Mouse (Mus musculus) embryo, embryonic 10.5 days (tissue): Measurements from ENCODE around the gene Lmna.
A peak's percentile ranks its signal among the peaks of the same experiment; 100 is the strongest.

Experiments
- DNase-seq: peaks from one replicate; pipeline ENCODE4 v3.0.0-alpha.2; 2015; ENCODE audit warnings: low spot score

Lmna gene

GRCm38 (mm10) chr3:88509692-88510420, at the start of gene Lmna:
TSS of gene Lmna (minus strand) at chr3:88509956.
- peak; percentile 94 for DNase-seq

- no peak for DNase-seq
Observed at GRCm38 (mm10) chr3:88556616-88557015, 46.9 kb upstream of the Lmna start.

GRCm38 (mm10) chr3:88555731-88556130, 46.0 kb upstream of the Lmna start:
- no peak for DNase-seq

GRCm38 (mm10) chr3:88555069-88555605, 45.4 kb upstream of the Lmna start:
- DNase-seq: no peak

- DNase-seq: peak; percentile 72
Observed at GRCm38 (mm10) chr3:88553880-88554586, 44.3 kb upstream of the Lmna start.

DNA sequence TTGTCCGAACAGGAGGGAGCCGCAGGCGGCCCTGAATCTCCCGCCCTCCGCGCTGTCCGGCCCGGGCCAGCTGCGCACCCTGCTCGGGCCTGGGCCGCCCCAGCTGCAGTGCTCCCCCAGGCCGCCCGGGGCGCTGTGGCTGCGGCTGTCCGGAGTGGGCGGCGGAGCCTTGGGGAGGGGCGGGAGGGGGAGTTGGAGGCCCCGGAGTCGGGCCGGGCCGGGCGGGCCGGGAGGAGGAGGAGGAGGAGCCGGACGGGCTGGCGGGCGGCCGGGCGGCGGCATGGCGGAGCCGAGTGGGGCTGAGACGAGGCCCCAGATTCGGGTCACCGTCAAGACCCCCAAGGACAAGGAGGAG, 43.7 kb upstream of the Lmna start, which contains the start of gene Ubqln4:
Gene Ubqln4, plus strand, starts transcription at position 234 of the 355 bp plus-strand sequence.
- peak; percentile 94 for DNase-seq

- peak; percentile 100 for DNase-seq
Observed at GRCm38 (mm10) chr3:88552676-88553524, 43.1 kb upstream of the Lmna start, which contains the start of gene Lamtor2. TSS of gene Lamtor2 (minus strand) at chr3:88553074.

DNA sequence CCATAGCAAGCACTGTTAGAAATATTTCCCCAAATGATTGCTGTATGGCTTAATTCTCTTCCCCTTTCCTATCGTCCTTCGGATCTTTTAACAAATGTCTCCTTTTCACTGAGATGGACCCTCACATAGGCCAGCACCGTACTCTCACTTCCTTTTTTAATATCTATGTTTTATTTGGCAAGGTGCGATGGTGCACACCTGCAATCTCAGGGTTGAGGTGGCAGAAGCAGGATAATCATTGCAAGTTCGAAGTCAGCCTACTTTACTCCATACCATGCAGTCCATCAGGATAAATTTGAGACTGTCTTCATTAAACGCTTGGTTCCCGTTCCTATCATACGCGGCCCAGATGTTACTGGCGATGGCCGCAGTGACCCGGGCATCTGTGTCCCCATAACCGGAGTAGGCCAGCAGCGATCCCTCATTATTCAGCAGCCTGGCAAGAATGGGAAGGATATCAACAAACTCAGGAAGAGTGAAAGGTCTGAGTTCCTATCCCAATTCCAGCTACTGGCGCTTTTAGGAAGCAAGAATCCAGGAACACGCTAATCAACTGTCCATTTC, 42.4 kb upstream of the Lmna start:
- DNase-seq: no peak

- DNase-seq: no peak
Observed at GRCm38 (mm10) chr3:88551586-88551985, 41.8 kb upstream of the Lmna start.

DNA sequence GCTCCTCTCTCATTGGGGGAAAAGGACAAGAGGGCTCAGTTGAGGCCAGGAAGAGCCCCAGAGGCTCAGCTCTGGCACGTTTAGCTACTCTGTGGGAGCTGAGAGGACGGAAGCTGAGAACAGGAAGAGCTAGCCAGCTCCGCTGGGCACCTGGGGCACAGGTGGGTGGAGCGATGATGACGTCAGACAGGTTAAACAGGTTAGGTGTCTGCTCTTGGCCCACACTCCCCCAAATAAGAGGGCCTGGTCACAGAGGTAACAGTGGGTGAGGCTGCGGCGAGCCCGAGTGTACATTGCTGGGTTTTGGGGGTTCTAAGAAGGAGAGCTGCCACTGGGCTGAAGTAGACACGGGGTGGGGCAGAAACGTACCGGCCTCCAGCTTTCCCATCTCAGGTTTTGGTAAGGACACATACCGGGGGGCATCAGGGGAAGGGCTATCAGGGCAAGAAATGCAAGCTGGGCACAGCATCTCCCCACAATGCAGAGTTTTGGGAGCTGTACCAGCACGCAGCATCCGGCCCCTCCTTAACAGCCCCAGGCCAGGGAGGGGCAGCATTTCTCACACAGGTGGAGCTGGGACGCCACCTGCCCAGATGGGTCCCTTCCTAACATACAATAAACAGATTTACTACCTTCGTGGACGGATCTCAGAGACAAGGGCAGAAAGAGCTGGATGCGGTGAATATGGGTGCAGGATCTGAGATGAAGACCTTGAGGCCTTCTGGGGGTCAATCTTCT, 38.6 kb upstream of the Lmna start, which contains the start of gene Rab25:
Gene Rab25, minus strand, starts transcription at position 121 of the 738 bp plus-strand sequence.
- DNase-seq: no peak

GRCm38 (mm10) chr3:88546674-88547418, 37.1 kb upstream of the Lmna start:
- no peak for DNase-seq

- DNase-seq: peak; percentile 12
Observed at GRCm38 (mm10) chr3:88544955-88545591, 35.3 kb upstream of the Lmna start.

- peak; percentile 61 for DNase-seq
Observed at GRCm38 (mm10) chr3:88544514-88544913, 34.8 kb upstream of the Lmna start.

- DNase-seq: no peak
Observed at GRCm38 (mm10) chr3:88543651-88544410, 34.1 kb upstream of the Lmna start.

DNA sequence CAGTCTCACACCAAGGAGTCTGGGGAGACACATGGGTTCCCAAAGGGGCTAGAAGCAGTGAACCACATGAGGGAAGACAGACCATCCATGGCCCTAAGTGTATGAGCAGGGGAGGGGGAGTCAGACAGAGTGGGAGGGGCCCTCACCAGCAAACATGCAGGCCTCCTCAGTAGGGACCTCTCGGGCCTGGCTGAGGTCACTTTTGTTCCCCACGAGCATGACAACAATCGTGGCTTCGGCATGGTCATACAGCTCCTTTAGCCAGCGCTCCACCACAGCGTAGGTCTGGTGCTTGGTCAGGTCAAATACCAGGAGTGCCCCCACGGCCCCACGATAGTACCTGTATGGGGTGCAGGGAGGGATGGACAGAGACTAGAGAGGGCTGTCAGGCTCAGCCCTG, 33.4 kb upstream of the Lmna start:
- no peak for DNase-seq

DNA sequence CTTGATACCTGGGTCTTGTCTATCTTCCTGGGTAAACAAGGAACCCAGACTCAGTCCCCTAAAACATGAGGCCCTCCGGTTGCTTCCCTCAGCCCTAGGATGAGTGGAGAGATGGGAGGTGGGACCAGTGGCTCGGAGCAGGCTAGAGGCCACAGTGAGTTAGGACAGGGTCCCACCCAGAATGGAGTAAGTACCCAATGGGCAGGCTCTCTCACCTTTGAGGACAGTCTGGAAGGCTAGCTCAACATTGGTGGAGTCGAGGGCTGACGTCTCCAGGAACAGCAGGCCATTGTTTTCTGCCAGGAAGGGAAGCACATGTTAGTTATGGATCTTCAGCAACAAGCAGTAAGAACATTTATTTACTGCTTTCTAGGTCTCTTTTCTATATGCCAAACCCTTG, 32.7 kb upstream of the Lmna start:
- DNase-seq: no peak

- no peak for DNase-seq
Observed at GRCm38 (mm10) chr3:88541622-88542401, 32.1 kb upstream of the Lmna start.

DNA sequence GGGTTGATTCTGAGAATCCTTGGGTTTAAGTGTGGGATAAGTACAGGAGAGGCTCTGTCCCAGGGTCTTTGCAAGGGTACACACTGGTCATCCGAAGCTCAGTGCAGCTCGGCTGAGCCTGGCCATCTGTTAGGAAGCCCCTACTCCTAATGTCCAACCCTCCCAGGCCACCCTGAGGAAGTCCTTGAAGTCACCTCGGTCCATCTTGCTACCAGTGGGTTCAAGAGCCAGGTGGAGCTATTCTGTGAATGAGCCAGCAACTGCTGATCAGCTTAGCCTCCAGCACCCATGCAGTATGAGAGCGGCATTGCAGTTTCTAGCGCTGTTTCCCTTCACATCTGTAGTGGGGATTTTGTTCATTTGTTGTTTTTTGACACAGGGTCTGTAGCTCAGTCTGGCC, 30.3 kb upstream of the Lmna start:
- peak; percentile 21 for DNase-seq
